Mouse (Mus musculus): ENCODE data around the gene Lrrc45. TPM values are rescaled to one million over a fixed set of nuclear protein-coding genes. Genes with fewer than 3 reads are reported as not detected.

Gene Lrrc45
- total RNA-seq, 1 experiment from 2014 or later, result 39.7 TPM

DNA sequence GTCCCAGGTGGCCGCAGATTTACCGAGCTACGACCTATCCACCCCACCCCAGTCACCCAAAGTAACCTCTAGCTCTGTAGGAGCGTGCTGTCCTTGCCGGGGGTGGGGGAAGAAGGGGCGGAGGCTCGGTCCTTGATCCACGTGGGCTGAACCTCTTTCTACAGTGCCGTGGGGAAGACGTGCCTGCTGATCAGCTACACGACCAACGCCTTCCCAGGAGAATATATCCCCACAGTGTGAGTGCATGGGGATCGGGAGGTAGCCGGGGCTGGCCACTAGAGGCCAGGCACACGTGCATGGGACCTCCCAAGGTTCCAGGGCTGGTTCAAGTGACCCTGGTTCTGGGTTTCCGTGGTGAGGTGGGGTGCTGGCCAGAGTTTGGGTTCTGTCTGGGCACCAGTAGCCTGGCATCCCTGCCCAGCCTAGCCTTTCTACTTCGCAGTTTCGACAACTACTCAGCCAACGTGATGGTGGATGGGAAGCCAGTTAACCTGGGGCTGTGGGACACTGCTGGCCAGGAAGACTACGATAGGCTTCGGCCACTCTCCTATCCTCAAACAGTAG is 8.4 kb downstream of the Lrrc45 start:
- no peak for ATAC-seq (replicated peaks; ENCODE audit: insufficient number of reproducible peaks, low FRiP score, low TSS enrichment, poor library complexity, severe bottlenecking)

DNA sequence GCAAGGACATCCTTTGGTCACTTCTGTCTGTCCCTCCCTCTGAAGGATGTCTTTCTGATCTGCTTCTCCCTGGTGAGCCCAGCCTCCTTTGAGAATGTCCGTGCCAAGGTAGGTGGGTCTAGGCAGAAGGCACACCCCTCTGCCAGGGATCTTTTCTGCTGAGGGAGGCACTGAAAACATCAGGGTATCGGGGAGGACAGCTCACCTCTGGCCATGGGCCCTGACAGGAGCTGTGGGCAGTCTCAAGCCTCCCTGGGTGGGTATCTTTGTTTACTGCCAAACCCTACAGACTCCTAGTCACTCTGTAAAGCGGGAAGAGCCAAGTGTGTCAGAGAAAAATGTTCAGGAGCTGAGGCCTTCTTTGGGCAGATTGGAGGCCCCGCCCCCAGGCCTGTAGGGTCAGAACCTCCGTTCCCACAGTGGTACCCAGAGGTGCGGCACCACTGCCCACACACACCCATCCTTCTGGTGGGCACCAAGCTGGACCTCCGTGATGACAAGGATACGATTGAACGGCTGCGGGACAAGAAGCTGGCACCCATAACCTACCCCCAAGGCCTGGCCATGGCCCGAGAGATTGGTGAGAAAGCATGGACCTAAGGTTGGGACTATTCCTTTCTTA is 9.1 kb downstream of the Lrrc45 start:
- ATAC-seq (replicated peaks; ENCODE audit: insufficient number of reproducible peaks, low FRiP score, low TSS enrichment, poor library complexity, severe bottlenecking), result no peak

GRCm38 (mm10) chr11:120723509-120723908 is 9.8 kb downstream of the Lrrc45 start:
- no peak for ATAC-seq (replicated peaks; ENCODE audit: insufficient number of reproducible peaks, low FRiP score, low TSS enrichment, poor library complexity, severe bottlenecking)

DNA sequence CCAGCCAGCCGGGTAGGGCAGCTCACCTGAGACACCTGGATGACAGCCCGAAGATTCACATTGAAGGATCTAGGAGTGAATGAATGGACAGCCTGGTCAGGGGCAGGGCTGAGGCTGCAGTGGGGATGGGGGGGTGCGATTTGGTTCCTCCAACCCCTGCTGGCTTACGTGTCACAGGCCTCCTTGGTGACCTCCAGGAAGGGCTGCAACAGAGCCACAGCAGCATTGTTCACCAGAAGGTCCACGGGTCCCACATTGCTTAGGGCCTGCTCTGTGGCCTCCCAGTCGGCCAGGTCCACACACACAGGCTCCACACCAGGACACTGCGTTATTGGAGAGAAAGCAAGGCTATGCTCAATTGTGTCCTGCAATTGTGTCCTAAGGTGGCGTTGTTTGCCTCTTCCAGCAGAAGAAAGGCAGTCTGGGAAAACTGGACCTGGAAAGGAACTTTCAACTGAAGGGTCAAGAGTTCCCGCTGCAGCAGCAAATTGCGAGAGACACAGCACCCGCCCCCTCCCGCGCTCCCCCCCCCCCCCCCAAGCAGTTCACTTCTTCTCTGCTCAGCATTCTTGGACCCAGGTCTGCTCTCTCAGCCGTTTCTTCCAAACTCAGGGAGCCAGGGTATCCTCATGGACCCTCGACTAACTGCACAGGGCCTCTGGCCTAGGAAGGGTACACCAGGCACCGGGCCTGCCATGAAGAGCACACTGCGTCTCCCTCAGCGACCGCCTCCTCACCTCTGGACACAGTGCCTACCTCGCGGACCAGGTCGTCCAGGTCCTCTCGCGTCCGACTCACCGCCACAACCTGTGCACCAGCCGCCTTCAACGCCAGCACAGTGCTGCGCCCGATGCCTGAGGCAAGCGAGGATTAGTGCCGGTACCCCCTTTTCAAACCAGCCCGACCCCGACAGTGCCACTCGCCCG is 12.8 kb downstream of the Lrrc45 start:
- no peak for ATAC-seq (replicated peaks; ENCODE audit: insufficient number of reproducible peaks, low FRiP score, low TSS enrichment, poor library complexity, severe bottlenecking)

DNA sequence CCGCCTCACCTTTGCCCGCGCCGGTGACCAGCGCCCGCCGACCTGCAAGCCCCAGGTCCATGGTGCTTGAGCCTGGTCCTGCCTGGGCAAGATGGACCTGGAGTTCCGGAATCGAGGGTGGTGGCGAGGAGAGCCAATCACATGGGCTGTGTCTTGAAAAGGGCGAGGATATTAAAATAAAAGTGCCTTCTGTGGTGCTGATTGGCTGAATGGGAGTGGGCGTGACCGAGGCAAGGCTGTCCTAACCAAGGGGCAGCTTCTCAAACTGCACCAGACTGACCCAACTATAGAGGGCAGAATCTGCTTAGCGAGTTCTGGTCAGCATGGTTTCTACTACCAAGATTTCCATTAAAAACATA is 13.4 kb downstream of the Lrrc45 start, which contains the start of gene Dcxr:
Gene Dcxr, minus strand, starts transcription at position 113 of the 359 bp plus-strand sequence.
- peak; percentile 94 for ATAC-seq (replicated peaks; ENCODE audit: insufficient number of reproducible peaks, low FRiP score, low TSS enrichment, poor library complexity, severe bottlenecking)

GRCm38 (mm10) chr11:120727564-120727963 is 13.8 kb downstream of the Lrrc45 start:
- ATAC-seq (replicated peaks; ENCODE audit: insufficient number of reproducible peaks, low FRiP score, low TSS enrichment, poor library complexity, severe bottlenecking), result no peak

- ATAC-seq (replicated peaks; ENCODE audit: insufficient number of reproducible peaks, low FRiP score, low TSS enrichment, poor library complexity, severe bottlenecking), result no peak
Observed at GRCm38 (mm10) chr11:120728530-120729240, 15.0 kb downstream of the Lrrc45 start.

DNA sequence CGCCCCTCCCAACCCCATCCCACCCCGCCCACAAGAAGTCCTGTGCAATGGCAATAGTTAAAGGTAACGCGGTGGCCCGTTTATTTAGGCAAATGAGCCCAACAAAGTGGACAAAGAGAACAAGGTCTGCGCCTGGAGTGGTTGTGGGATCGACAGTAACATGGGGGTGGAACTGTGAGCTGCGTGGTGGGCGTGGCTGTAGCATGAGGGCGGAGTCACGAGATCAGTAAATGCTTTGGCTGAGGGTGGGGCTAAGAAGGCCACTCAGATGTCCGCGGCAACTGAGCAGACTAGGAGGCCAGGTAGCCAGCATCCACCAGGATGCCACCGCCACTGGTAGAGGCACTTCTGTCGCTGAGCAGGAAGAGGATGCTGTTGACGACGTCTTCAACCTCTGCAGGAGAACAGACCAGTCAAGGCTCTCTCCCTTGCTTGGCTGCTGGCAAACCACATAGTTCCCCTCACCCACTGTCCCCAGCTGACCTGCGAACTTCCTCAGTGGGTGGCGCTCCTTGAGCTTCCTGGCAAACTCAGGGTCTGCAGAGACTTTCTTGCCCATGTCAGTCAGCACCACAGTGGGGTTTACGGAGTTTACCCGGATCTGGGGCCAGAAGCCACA is 15.8 kb downstream of the Lrrc45 start:
- ATAC-seq (replicated peaks; ENCODE audit: insufficient number of reproducible peaks, low FRiP score, low TSS enrichment, poor library complexity, severe bottlenecking), result peak; percentile 65

DNA sequence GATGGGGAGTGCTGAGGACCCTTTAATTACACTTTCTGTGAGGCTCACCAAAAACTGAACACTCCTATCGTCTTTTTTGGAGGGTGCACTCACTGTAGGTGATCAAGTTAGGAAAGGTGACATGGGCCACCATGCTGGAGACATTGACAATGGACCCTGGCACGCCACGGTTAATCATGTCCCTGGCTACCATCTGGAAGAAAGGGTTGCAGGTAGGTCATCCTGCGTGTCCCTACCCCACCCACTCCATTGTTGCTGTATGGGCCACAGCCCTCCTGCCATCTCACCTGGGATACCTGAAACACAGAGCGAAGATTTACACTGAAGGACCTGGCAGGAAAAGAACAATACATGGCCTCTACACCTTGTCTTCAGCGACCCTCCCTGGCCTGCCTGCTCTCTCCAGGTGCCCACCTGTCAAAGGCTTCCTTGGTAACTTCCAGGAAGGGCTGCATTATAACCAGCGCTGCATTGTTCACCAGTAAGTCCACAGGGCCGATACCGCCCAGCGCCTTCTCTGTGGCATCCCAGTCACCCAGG is 16.7 kb downstream of the Lrrc45 start:
- no peak for ATAC-seq (replicated peaks; ENCODE audit: insufficient number of reproducible peaks, low FRiP score, low TSS enrichment, poor library complexity, severe bottlenecking)

- ATAC-seq (replicated peaks; ENCODE audit: insufficient number of reproducible peaks, low FRiP score, low TSS enrichment, poor library complexity, severe bottlenecking), result no peak
Observed at GRCm38 (mm10) chr11:120731395-120731794, 17.7 kb downstream of the Lrrc45 start.

GRCm38 (mm10) chr11:120731858-120732680 is 18.3 kb downstream of the Lrrc45 start, which contains the start of gene Cbr2:
Gene Cbr2 (minus strand): TSS chr11:120732114.
- no peak for ATAC-seq (replicated peaks; ENCODE audit: insufficient number of reproducible peaks, low FRiP score, low TSS enrichment, poor library complexity, severe bottlenecking)

- peak; percentile 51; the same call in 1 of the 2 replicates for ATAC-seq (replicated peaks; ENCODE audit: insufficient number of reproducible peaks, low FRiP score, low TSS enrichment, poor library complexity, severe bottlenecking)
Observed at GRCm38 (mm10) chr11:120733521-120733920, 19.8 kb downstream of the Lrrc45 start.

DNA sequence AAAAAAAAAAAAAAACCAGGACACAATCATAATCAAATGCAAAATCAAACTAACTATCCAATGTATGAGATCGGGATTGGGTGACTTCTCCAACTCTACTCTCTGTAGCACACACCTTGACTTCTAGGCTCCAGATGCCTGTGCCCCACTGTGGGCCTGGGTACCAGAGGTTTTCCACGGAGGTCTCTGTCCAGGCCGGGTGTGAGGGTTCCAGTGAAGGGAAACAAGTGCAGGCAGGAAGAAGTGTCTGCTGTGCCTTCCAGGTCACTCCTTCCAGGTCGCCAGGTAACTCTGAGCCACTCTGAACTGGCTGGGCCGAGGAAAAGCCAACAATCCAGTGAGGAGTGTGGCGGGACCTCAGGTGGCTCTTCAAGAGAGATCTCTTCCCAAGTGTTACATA is 22.7 kb downstream of the Lrrc45 start:
- ATAC-seq (replicated peaks; ENCODE audit: insufficient number of reproducible peaks, low FRiP score, low TSS enrichment, poor library complexity, severe bottlenecking), result no peak

- no peak for ATAC-seq (replicated peaks; ENCODE audit: insufficient number of reproducible peaks, low FRiP score, low TSS enrichment, poor library complexity, severe bottlenecking)
Observed at GRCm38 (mm10) chr11:120740981-120741380, 27.3 kb downstream of the Lrrc45 start.

GRCm38 (mm10) chr11:120744121-120744701 is 30.5 kb downstream of the Lrrc45 start:
- ATAC-seq (replicated peaks; ENCODE audit: insufficient number of reproducible peaks, low FRiP score, low TSS enrichment, poor library complexity, severe bottlenecking), result no peak

GRCm38 (mm10) chr11:120747974-120748373 is 34.2 kb downstream of the Lrrc45 start:
- ATAC-seq (replicated peaks; ENCODE audit: insufficient number of reproducible peaks, low FRiP score, low TSS enrichment, poor library complexity, severe bottlenecking), result no peak

- ATAC-seq (replicated peaks; ENCODE audit: insufficient number of reproducible peaks, low FRiP score, low TSS enrichment, poor library complexity, severe bottlenecking), result peak; percentile 87
Observed at GRCm38 (mm10) chr11:120749430-120749829, 35.7 kb downstream of the Lrrc45 start.

All from monocyte, adult 5-6 weeks (primary cell).